ENCODE assay signal across 9 mouse cellular contexts in the genomic region with DNA sequence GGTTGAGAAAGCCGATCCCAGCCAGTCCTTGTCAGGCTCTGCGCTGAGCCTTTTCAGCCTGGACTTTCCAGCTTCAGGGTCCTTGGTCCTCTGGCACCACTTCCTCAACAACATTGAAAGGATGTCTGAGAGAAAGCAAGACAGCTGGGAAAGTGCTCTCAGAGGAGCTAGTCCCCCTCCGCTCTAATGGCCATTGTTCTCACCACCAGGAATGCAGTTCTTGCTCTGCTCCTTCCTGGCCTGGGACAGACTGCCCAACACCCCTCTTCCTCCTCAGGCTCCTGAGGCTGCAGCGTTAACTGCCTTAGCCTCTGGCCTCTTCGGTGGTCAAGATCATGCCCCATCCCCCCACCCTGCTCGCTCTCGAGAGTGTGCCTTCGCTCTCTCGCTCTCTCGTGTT. TPM values are rescaled to one million over a fixed set of nuclear protein-coding genes. Genes with fewer than 3 reads are reported as not detected.
DNase-seq lines count a peak whose midpoint lies in the region; ATAC-seq and TF ChIP-seq lines count a peak whose summit lies in the region.
"Had no signal": no experiment of that assay in that cellular context is flagged by ENCODE, and none has a peak within 500 bp of the region (broad histone marks: within the 10 kb centered on the region; RNA-seq: fewer than 3 reads in every experiment).

No protein-coding gene starts in this region.

- TF ChIP-seq CTCF in intestine, postnatal 0 days (IDR thresholded peaks at IDR 0.05; ENCODE audit: low read depth): no peak

- no peak overlapping the region for H3K9ac ChIP-seq in intestine, embryonic 16.5 days (ENCODE audit: low read depth, low read length)
- no peak overlapping the region for H3K9ac ChIP-seq in intestine, postnatal 0 days (ENCODE audit: low read depth, low read length)
- H3K9ac ChIP-seq in embryonic facial prominence, embryonic 14.5 days (ENCODE audit: low read depth, low read length): no peak overlapping the region
- H3K9ac ChIP-seq in heart, embryonic 15.5 days: no peak overlapping the region
- H3K9ac ChIP-seq in limb, embryonic 12.5 days (replicated peaks): 0 out of 2 replicates have a peak overlapping the region, but pooled peaks have one; percentile 8

- H3K27ac ChIP-seq in intestine, embryonic 16.5 days (ENCODE audit: low read length): peak overlapping the region; percentile 63; the same call in 1 of the 2 replicates
- no peak overlapping the region; the same call in 1 of the 2 replicates for H3K27ac ChIP-seq in intestine, postnatal 0 days (ENCODE audit: low read depth, low read length)
- peak overlapping the region; percentile 48; the same call in 1 of the 2 replicates for H3K27ac ChIP-seq in embryonic facial prominence, embryonic 14.5 days (replicated peaks; ENCODE audit: low read depth, low read length)
- H3K27ac ChIP-seq in heart, embryonic 15.5 days: peak overlapping the region; percentile 74
- peak overlapping the region; percentile 35; the same call in 1 of the 2 replicates for H3K27ac ChIP-seq in limb, embryonic 12.5 days
- H3K27ac ChIP-seq: left cerebral cortex, adult 2 months had no signal

- no peaks in the 10 kb centered on the region for H3K36me3 ChIP-seq in intestine, embryonic 16.5 days (ENCODE audit: control insufficient read depth, insufficient read depth, low read length)
- H3K36me3 ChIP-seq in intestine, postnatal 0 days (ENCODE audit: control insufficient read depth, insufficient read depth): no peaks in the 10 kb centered on the region
- no peaks in the 10 kb centered on the region for H3K36me3 ChIP-seq in embryonic facial prominence, embryonic 14.5 days (ENCODE audit: control insufficient read depth, insufficient read depth, low read length)
- H3K36me3 ChIP-seq in heart, embryonic 15.5 days: no peaks in the 10 kb centered on the region
- H3K36me3 ChIP-seq in limb, embryonic 12.5 days: no peaks in the 10 kb centered on the region

- WGBS in intestine, embryonic 16.5 days: 61% methylated on average over 10 of the region's 10 CpGs
- WGBS in intestine, postnatal 0 days: 54% methylated on average over 10 of the region's 10 CpGs
- WGBS in embryonic facial prominence, embryonic 14.5 days: 51% methylated on average over 10 of the region's 10 CpGs
- WGBS in heart, embryonic 15.5 days: 43% methylated on average over 10 of the region's 10 CpGs
- 48% methylated on average over 10 of the region's 10 CpGs for WGBS in limb, embryonic 12.5 days

- no peak for DNase-seq in embryonic facial prominence, embryonic 14.5 days (ENCODE audit: low spot score)
- DNase-seq in cerebellum, adult 8-10 months: no peak
- DNase-seq in ovary, postnatal 14 days (ENCODE audit: low spot score): no peak

- ATAC-seq in intestine, embryonic 16.5 days: peak; percentile 17; the same call in 1 of the 2 replicates
- ATAC-seq in intestine, postnatal 0 days: no peak
- ATAC-seq in embryonic facial prominence, embryonic 14.5 days (ENCODE audit: low read depth): 0 out of 2 replicates have a peak, but pooled peaks have one; percentile 14
- peak; percentile 24; the same call in 1 of the 2 replicates for ATAC-seq in heart, embryonic 15.5 days (replicated peaks; ENCODE audit: insufficient number of reproducible peaks, insufficient read depth, low FRiP score, low read depth)
- ATAC-seq in limb, embryonic 12.5 days (ENCODE audit: insufficient number of reproducible peaks, insufficient read depth, low FRiP score, low TSS enrichment, low read depth): no peak
- ATAC-seq in monocyte, adult 5-6 weeks (replicated peaks; ENCODE audit: insufficient number of reproducible peaks, low FRiP score, low TSS enrichment, poor library complexity, severe bottlenecking): no peak

- H3K4me3 ChIP-seq in intestine, embryonic 16.5 days (ENCODE audit: low read length): no peak overlapping the region
- H3K4me3 ChIP-seq in intestine, postnatal 0 days (ENCODE audit: low read depth, low read length): no peak overlapping the region
- no peak overlapping the region for H3K4me3 ChIP-seq in embryonic facial prominence, embryonic 14.5 days (ENCODE audit: low read depth, low read length)
- no peak overlapping the region for H3K4me3 ChIP-seq in heart, embryonic 15.5 days
- no peak overlapping the region for H3K4me3 ChIP-seq in limb, embryonic 12.5 days (replicated peaks)
- H3K4me3 ChIP-seq: left cerebral cortex, adult 2 months had no signal

- no peak overlapping the region for H3K4me2 ChIP-seq in intestine, embryonic 16.5 days (ENCODE audit: low read depth, low read length)
- no peak overlapping the region for H3K4me2 ChIP-seq in intestine, postnatal 0 days (replicated peaks; ENCODE audit: low read depth)
- H3K4me2 ChIP-seq in embryonic facial prominence, embryonic 14.5 days (ENCODE audit: low read depth, low read length): no peak overlapping the region
- no peak overlapping the region for H3K4me2 ChIP-seq in heart, embryonic 15.5 days
- H3K4me2 ChIP-seq in limb, embryonic 12.5 days: no peak overlapping the region

- no peaks in the 10 kb centered on the region for H3K27me3 ChIP-seq in intestine, embryonic 16.5 days (replicated peaks; ENCODE audit: control insufficient read depth, insufficient read depth, low read length)
- no peaks in the 10 kb centered on the region for H3K27me3 ChIP-seq in intestine, postnatal 0 days (replicated peaks; ENCODE audit: control insufficient read depth, insufficient read depth, low read length)
- H3K27me3 ChIP-seq in embryonic facial prominence, embryonic 14.5 days (replicated peaks; ENCODE audit: control insufficient read depth, insufficient read depth, low read length): no peaks in the 10 kb centered on the region
- H3K27me3 ChIP-seq in heart, embryonic 15.5 days: no peaks in the 10 kb centered on the region
- H3K27me3 ChIP-seq in limb, embryonic 12.5 days: no peaks in the 10 kb centered on the region

- H3K4me1 ChIP-seq in intestine, embryonic 16.5 days (ENCODE audit: control insufficient read depth, insufficient read depth, low read length): no peaks in the 10 kb centered on the region; the same call in 1 of the 2 replicates
- H3K4me1 ChIP-seq in intestine, postnatal 0 days (replicated peaks; ENCODE audit: control insufficient read depth, insufficient read depth, low read length): 0 out of 2 replicates have a peak, but pooled peaks cover 3% of the 10 kb centered on the region
- no peaks in the 10 kb centered on the region for H3K4me1 ChIP-seq in embryonic facial prominence, embryonic 14.5 days (ENCODE audit: control insufficient read depth, insufficient read depth, low read length)
- H3K4me1 ChIP-seq in heart, embryonic 15.5 days (replicated peaks): peaks cover 20% of the 10 kb centered on the region
- H3K4me1 ChIP-seq in limb, embryonic 12.5 days (replicated peaks): peaks cover 10% of the 10 kb centered on the region

- no peaks in the 10 kb centered on the region for H3K9me3 ChIP-seq in intestine, embryonic 16.5 days (ENCODE audit: control insufficient read depth, low read length)
- H3K9me3 ChIP-seq in intestine, postnatal 0 days (ENCODE audit: control insufficient read depth): no peaks in the 10 kb centered on the region
- H3K9me3 ChIP-seq in embryonic facial prominence, embryonic 14.5 days (ENCODE audit: control insufficient read depth, low read length): no peaks in the 10 kb centered on the region
- no peaks in the 10 kb centered on the region for H3K9me3 ChIP-seq in heart, embryonic 15.5 days (replicated peaks)
- no peaks in the 10 kb centered on the region for H3K9me3 ChIP-seq in limb, embryonic 12.5 days

RNA-seq across cellular contexts. Expression of a gene that starts 4.8 kb away (rescaled TPM):
- 17.8 and 19.7 TPM in 2 replicates for polyA plus RNA-seq in intestine, embryonic 16.5 days (2015; fragmentation: Nextera tagmentation; extraction: Ambion mirVana)
- 12.1 and 12.4 TPM in 2 replicates for polyA plus RNA-seq in intestine, postnatal 0 days (2015; fragmentation: Nextera tagmentation; extraction: Ambion mirVana)
- 43.0 and 46.2 TPM in 2 replicates for polyA plus RNA-seq in embryonic facial prominence, embryonic 14.5 days (2014; fragmentation: Nextera tagmentation; extraction: Ambion mirVana)
- polyA plus RNA-seq in heart, embryonic 15.5 days (2015; fragmentation: Nextera tagmentation; extraction: Ambion mirVana): 45.9 and 54.5 TPM in 2 replicates
- polyA plus RNA-seq in limb, embryonic 12.5 days (2016; fragmentation: Nextera tagmentation; extraction: Ambion mirVana): 16.2 and 19.2 TPM in 2 replicates
- total RNA-seq in monocyte, adult 5-6 weeks (2017): not detected in 3 replicates

Comparison
In these comparisons a context has a peak if more than half of its experiments do, and no peak if none do; other contexts are left out.
1. ATAC-seq: peak in intestine, embryonic 16.5 days (single experiment), embryonic facial prominence, embryonic 14.5 days (single experiment) and heart, embryonic 15.5 days (single experiment); none in intestine, postnatal 0 days (single experiment), limb, embryonic 12.5 days (single experiment) and monocyte, adult 5-6 weeks (single experiment).